Mouse (Mus musculus) erythroblast, embryonic 14.5 days (primary cell): Measurements from ENCODE around the gene Ddc. TPM values are rescaled to one million over a fixed set of nuclear protein-coding genes. Genes with fewer than 3 reads are reported as not detected.

Experiments used
- H3K27me3 ChIP-seq: 2 replicates; pipeline ENCODE4 v1.6.1; 2012; ENCODE audit warnings: inconsistent platforms; ENCODE audit not compliant: control insufficient read depth
- H3K36me3 ChIP-seq: 2 replicates; pipeline ENCODE4 v1.6.1; 2012; ENCODE audit warnings: mild to moderate bottlenecking, inconsistent platforms; ENCODE audit not compliant: control insufficient read depth
- H3K4me1 ChIP-seq: 2 replicates; pipeline ENCODE4 v1.6.1; 2012; ENCODE audit warnings: inconsistent platforms; ENCODE audit not compliant: control insufficient read depth
- H3K4me3 ChIP-seq: replicated peaks from 2 replicates; pipeline ENCODE3; 2012; ENCODE audit warnings: moderate library complexity, mild to moderate bottlenecking, inconsistent platforms
- H3K9me3 ChIP-seq: 2 replicates; pipeline ENCODE4 v1.6.1; 2012; ENCODE audit warnings: low read length, inconsistent platforms, mixed read lengths; ENCODE audit not compliant: control insufficient read depth
- GATA1 ChIP-seq: IDR thresholded peaks from 2 replicates; pipeline ENCODE4 v1.6.1; 2012; ENCODE audit warnings: low read length, inconsistent platforms, mixed read lengths
- TAL1 ChIP-seq: IDR thresholded peaks from 3 replicates; pipeline ENCODE4 v1.6.1; 2012; ENCODE audit warnings: low read length, inconsistent platforms, mixed read lengths
- polyA plus RNA-seq: library from polyadenylated mRNA; stranded (reverse); fragments of >175 nt; gene quantifications from 2 replicates; pipeline ENCODE4 v1.2.3, GENCODE M21; 2012

Gene Ddc
- polyA plus RNA-seq, 1 experiment: 0.05 TPM

- Histone ChIP-seq H3K4me1 (peaks cover 5% of the 10 kb centered on the region), H3K4me3 (no peak overlapping the region), H3K36me3 (peaks cover 91% of the 10 kb centered on the region), H3K27me3 (peaks cover 2% of the 10 kb centered on the region; the same call in 1 of the 2 replicates), H3K9me3 (no peaks in the 10 kb centered on the region)
- TF ChIP-seq GATA1 (no peak), TAL1 (no peak)
These were observed 131.8 kb downstream of the Ddc start for GRCm38 (mm10) chr11:11766105-11766504.

GRCm38 (mm10) chr11:11765414-11765813 is 132.5 kb downstream of the Ddc start:
- Histone ChIP-seq H3K27me3 (peaks cover 2% of the 10 kb centered on the region; the same call in 1 of the 2 replicates), H3K36me3 (peaks cover 91% of the 10 kb centered on the region)

More at GRCm38 (mm10) chr11:11765414-11765813, 132.5 kb downstream of the Ddc start:
- no peak for TF ChIP-seq TAL1
- no peak for TF ChIP-seq GATA1
- Histone ChIP-seq H3K9me3 (no peaks in the 10 kb centered on the region), H3K4me1 (peaks cover 4% of the 10 kb centered on the region), H3K4me3 (no peak overlapping the region)

Other genes with a start within 250 kb of the Ddc start
- gene Ikzf1, start 213.1 kb downstream of the Ddc start, polyA plus RNA-seq: 6.6 and 7.2 TPM in 2 replicates
- 0.53 and 1.1 TPM in 2 replicates for gene Fignl1, start 89.2 kb downstream of the Ddc start, polyA plus RNA-seq
- gene Grb10, start 140.5 kb upstream of the Ddc start, polyA plus RNA-seq: 0.31 and 1.0 TPM in 2 replicates